Mouse (Mus musculus) stomach, postnatal 0 days (tissue): ENCODE measurements around the gene 4932438H23Rik. TPM values are rescaled to one million over a fixed set of nuclear protein-coding genes. Genes with fewer than 3 reads are reported as not detected.

ENCODE experiments used
- ATAC-seq: fragments of 200-750 bp; cut with Nextera tagmentation; 2 replicates; pipeline ENCODE4 v1.8.0; 2017; ENCODE audit not compliant: low FRiP score, low TSS enrichment
- DNase-seq: peaks from one replicate; pipeline ENCODE4 v3.0.0-alpha.2; 2016; ENCODE audit warnings: low spot score
- H3K27ac ChIP-seq: fragments of 300-500 bp; sonication (generic); replicated peaks from 2 replicates; pipeline ENCODE4 v1.5.1; 2014; ENCODE audit warnings: mild to moderate bottlenecking, control low read depth
- H3K27me3 ChIP-seq: fragments of 300-500 bp; sonication (generic); 2 replicates; pipeline ENCODE4 v1.6.1; 2014; ENCODE audit warnings: low read length; ENCODE audit not compliant: control insufficient read depth, insufficient read depth
- H3K36me3 ChIP-seq: fragments of 300-500 bp; sonication (generic); 2 replicates; pipeline ENCODE4 v1.6.1; 2014; ENCODE audit warnings: low read length, mixed read lengths; ENCODE audit not compliant: control insufficient read depth, insufficient read depth
- H3K4me1 ChIP-seq: fragments of 300-500 bp; sonication (generic); replicated peaks from 2 replicates; pipeline ENCODE4 v1.6.1; 2014; ENCODE audit warnings: antibody characterized with exemption; ENCODE audit not compliant: control insufficient read depth, insufficient read depth
- H3K4me2 ChIP-seq: fragments of 300-500 bp; sonication (generic); replicated peaks from 2 replicates; pipeline ENCODE4 v1.6.1; 2014; ENCODE audit warnings: low read depth, mild to moderate bottlenecking, control low read depth, moderate library complexity
- H3K4me3 ChIP-seq: fragments of 300-500 bp; sonication (generic); 2 replicates; pipeline ENCODE4 v1.5.1; 2014; ENCODE audit warnings: low read depth, low read length, control low read depth
- H3K9ac ChIP-seq: fragments of 300-500 bp; sonication (generic); 2 replicates; pipeline ENCODE4 v1.6.1; 2014; ENCODE audit warnings: mild to moderate bottlenecking, low read length, control low read depth, mixed read lengths
- H3K9me3 ChIP-seq: fragments of 300-500 bp; sonication (generic); 2 replicates; pipeline ENCODE4 v1.6.1; 2016; ENCODE audit warnings: low read length; ENCODE audit not compliant: control insufficient read depth
- CTCF ChIP-seq: IDR thresholded peaks from 2 replicates; pipeline ENCODE4 v1.5.1; 2016; ENCODE audit warnings: antibody characterized with exemption, low read depth, mild to moderate bottlenecking, moderate library complexity
- EP300 ChIP-seq: optimal IDR thresholded peaks from 2 replicates; pipeline ENCODE3; 2016; ENCODE audit warnings: antibody characterized with exemption
- WGBS: fragments of 180-500 bp; shearing (Covaris S2); extraction: QIAGEN DNeasy Blood & Tissue Kit; methylation state at CpG from one replicate; pipeline ENCODE4 v1.1.7; 2014; 5-methylcytosine and 5-hydroxymethylcytosine counted together
- polyA plus RNA-seq: library from polyadenylated mRNA; unstranded; fragments of >200 nt; fragmentation: Nextera tagmentation; extraction: Ambion mirVana; gene quantifications from 2 replicates; pipeline ENCODE4 v1.2.1, GENCODE M21; 2015

The 4932438H23Rik gene
- polyA plus RNA-seq, 1 experiment from 2014 or later, result 0.04 TPM

DNA sequence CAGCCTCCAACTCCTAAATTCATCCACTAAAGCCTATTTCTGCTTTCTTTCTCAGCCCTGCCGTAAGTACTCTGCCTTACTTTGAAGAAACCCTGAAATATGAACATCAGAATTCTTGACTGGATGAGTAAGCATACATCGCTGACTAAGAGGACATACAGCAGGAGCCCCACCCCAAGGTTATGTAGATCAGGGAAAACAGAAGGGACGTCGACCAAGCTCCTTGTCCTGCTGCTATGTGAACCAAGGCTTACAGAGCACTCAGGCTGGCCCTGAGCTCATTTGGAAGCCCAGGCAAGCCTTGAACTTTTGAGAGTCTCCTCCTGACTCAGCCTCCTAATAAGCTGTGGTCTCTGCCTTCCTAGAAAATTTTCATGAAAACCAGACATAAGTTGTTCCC, 79.2 kb downstream of the 4932438H23Rik start:
- Histone ChIP-seq H3K4me2 (no peak overlapping the region), H3K27ac (no peak overlapping the region), H3K36me3 (peaks cover 8% of the 10 kb centered on the region), H3K9ac (no peak overlapping the region), H3K4me1 (no peaks in the 10 kb centered on the region), H3K9me3 (no peaks in the 10 kb centered on the region), H3K27me3 (no peaks in the 10 kb centered on the region), H3K4me3 (no peak overlapping the region)
- no peak for TF ChIP-seq CTCF
- no peak for TF ChIP-seq EP300
- ATAC-seq (no peak), DNase-seq (no peak)
- 80% methylated on average over 4 of the region's 4 CpGs for whole genome bisulfite sequencing

- no peaks in the 10 kb centered on the region for H3K9me3 ChIP-seq
- ATAC-seq (no peak), DNase-seq (no peak)
- H3K27me3 ChIP-seq, result no peaks in the 10 kb centered on the region
- 22% methylated on average over 3 of the region's 3 CpGs for WGBS
- no peaks in the 10 kb centered on the region for H3K4me1 ChIP-seq
- H3K4me2 ChIP-seq, result peak overlapping the region; percentile 71
- H3K4me3 ChIP-seq, result peak overlapping the region; percentile 87
- TF ChIP-seq CTCF, result no peak
- TF ChIP-seq EP300, result no peak
- peak overlapping the region; percentile 75; the same call in 1 of the 2 replicates for H3K9ac ChIP-seq
- peak overlapping the region; percentile 92 for H3K27ac ChIP-seq
- no peaks in the 10 kb centered on the region for H3K36me3 ChIP-seq
Observed at GRCm38 (mm10) chr16:91011847-91012246, 83.1 kb downstream of the 4932438H23Rik start.

- TF ChIP-seq CTCF, result peak; percentile 38
- no peak for TF ChIP-seq EP300
- Histone ChIP-seq H3K9ac (peak within 1 kb of the TSS; percentile 84), H3K4me1 (no peaks in the 10 kb centered on the region), H3K27me3 (no peaks in the 10 kb centered on the region), H3K4me2 (peak within 1 kb of the TSS; percentile 88), H3K27ac (peak within 1 kb of the TSS; percentile 92), H3K36me3 (no peaks in the 10 kb centered on the region; the same call in 1 of the 2 replicates), H3K9me3 (no peaks in the 10 kb centered on the region), H3K4me3 (peak within 1 kb of the TSS; percentile 87)
- DNase-seq (peak; percentile 94), ATAC-seq (peak; percentile 98)
- WGBS, result under 1% methylated on average over 60 of the region's 66 CpGs
Observed at GRCm38 (mm10) chr16:91011021-91011683, 83.8 kb downstream of the 4932438H23Rik start, which contains the start of gene Synj1. Gene Synj1 (minus strand): TSS chr16:91011308.

DNA sequence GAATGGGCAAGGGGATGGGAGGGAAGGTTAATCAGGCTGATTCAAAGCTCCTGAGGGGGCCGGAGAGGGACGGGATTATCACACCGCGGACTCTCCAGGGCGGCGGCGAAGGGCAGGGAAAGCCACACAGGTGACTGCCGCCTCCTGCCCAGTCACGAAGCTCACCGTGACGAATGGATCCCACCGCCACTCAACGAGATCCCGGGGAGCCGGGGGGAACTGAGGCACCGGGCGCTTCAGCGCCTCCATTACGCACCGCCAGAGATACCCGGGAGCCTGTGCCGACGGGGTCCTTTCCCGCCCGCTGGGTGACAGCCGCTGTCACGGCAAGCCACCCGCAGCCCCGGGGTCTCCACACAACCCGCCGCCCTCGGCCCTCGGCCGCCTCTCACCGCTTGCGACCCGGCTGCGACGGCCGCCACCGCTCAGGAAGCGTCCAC, 84.3 kb downstream of the 4932438H23Rik start:
- ATAC-seq (peak; percentile 61), DNase-seq (no peak)
- WGBS, result under 1% methylated on average over 38 of the region's 42 CpGs
- H3K9ac ChIP-seq, result peak overlapping the region; percentile 84
- H3K27ac ChIP-seq, result peak overlapping the region; percentile 90
- H3K4me2 ChIP-seq, result peak overlapping the region; percentile 88
- TF ChIP-seq EP300, result no peak
- no peak for TF ChIP-seq CTCF
- H3K4me3 ChIP-seq, result peak overlapping the region; percentile 87
- no peaks in the 10 kb centered on the region for H3K27me3 ChIP-seq
- no peaks in the 10 kb centered on the region; the same call in 1 of the 2 replicates for H3K36me3 ChIP-seq
- H3K4me1 ChIP-seq, result no peaks in the 10 kb centered on the region
- H3K9me3 ChIP-seq, result no peaks in the 10 kb centered on the region

DNA sequence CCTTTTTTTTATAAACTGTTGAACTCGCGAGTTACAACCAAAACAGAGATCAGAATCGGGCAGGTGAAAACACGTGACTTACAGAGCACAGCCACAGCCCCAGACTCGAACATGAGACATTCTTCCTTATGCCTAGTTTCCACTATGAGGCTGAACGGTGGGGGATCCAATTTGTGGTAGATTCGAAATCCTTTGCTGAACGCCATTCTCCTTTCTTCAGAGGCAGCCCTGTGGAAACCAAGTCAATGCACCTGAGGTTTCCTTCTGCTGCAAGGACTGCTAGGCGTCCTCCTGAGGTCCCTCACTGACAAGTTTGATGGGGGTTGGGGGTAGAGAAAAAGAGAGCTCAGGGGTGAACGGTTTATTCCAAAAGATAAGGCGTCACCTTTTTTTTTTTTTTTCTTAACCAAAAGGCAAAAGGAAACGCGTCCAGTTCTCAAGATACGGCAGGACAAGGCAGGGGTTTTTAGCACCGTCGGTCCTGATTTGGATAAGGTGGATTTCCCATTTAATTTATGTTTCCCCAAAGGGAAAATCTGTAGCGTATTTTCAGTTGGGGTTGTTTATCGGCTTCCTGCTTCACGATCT, 84.9 kb downstream of the 4932438H23Rik start:
- Histone ChIP-seq H3K9me3 (no peaks in the 10 kb centered on the region), H3K9ac (peak overlapping the region; percentile 84), H3K4me2 (peak overlapping the region; percentile 88), H3K27me3 (no peaks in the 10 kb centered on the region), H3K4me1 (no peaks in the 10 kb centered on the region), H3K27ac (peak overlapping the region; percentile 90), H3K4me3 (peak overlapping the region; percentile 87), H3K36me3 (no peaks in the 10 kb centered on the region; the same call in 1 of the 2 replicates)
- WGBS, result 2% methylated on average over 19 of the region's 19 CpGs
- DNase-seq, result peak; percentile 16
- TF ChIP-seq EP300 (no peak), CTCF (no peak)
- ATAC-seq, result no peak

DNA sequence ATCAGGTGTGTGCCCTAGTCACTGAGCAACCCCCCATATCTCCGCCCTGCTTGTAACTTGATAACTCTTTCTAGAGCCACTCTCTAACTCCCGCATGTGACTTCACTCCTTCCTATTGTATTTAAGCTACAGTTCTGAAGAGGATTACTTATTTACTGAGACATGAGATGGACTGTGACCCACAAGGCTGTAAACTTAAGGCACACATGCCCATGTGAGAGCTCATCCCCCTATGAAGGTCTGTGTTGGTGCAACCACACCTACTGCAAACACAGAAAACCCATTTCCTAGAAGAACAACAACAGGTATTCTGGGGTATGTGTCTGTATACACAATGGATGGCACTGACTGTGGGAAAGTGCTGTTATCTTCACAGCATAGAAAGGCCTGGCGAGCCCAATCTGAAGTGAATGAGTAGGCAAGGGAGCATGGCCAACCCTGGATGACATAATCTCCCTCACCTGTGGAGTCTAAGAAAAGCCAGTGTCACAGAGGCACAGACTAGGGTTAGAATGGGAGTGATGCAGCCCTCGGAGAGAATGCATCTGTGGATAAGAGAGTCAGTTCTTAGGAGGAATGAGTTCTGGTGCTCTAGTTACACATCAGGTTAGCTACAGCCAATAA, 89.9 kb downstream of the 4932438H23Rik start:
- H3K4me1 ChIP-seq, result no peaks in the 10 kb centered on the region
- H3K27ac ChIP-seq, result no peak overlapping the region
- H3K4me2 ChIP-seq, result no peak overlapping the region
- no peak for DNase-seq
- no peaks in the 10 kb centered on the region; the same call in 1 of the 2 replicates for H3K36me3 ChIP-seq
- 80% methylated on average over 4 of the region's 4 CpGs for WGBS
- H3K4me3 ChIP-seq, result no peak overlapping the region
- TF ChIP-seq CTCF (no peak), EP300 (no peak)
- no peaks in the 10 kb centered on the region for H3K27me3 ChIP-seq
- no peak for ATAC-seq
- H3K9ac ChIP-seq, result no peak overlapping the region
- H3K9me3 ChIP-seq, result no peaks in the 10 kb centered on the region

Other genes with a start within 250 kb of the 4932438H23Rik start
- 27.4 and 27.5 TPM in 2 replicates for gene Cfap298, start 160.0 kb downstream of the 4932438H23Rik start, polyA plus RNA-seq
- gene Synj1, start 83.8 kb downstream of the 4932438H23Rik start, polyA plus RNA-seq, result 5.2 and 5.6 TPM in 2 replicates
- 13.8 and 15.0 TPM in 2 replicates for gene Paxbp1, start 50.6 kb downstream of the 4932438H23Rik start, polyA plus RNA-seq
- not detected in 2 replicates for gene Olig2, start 130.3 kb upstream of the 4932438H23Rik start, polyA plus RNA-seq
- gene Olig1, start 174.7 kb upstream of the 4932438H23Rik start, polyA plus RNA-seq, result 0.04 and 0.06 TPM in 2 replicates